19 mouse cellular contexts compared by ENCODE assay signal in the genomic region with DNA sequence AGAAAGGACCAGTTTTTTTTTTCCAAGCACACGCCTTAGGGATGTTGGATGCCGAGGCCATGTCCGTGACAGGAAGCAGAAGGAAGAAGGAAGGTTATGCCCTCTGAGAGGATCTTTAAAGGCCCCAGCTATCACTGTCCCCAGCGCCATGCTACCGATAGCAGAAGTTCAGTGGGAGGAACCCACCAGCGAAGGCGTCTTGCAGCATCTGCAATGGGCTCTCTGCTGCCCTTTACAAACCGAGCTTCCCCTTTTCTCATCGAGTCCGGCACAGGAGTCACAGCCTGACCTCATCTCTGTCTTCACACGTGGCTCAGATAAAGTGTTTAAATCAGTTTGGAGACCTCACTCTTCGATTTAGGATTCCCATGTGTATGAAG.
DNase-seq lines count a peak whose midpoint lies in the region; ATAC-seq and TF ChIP-seq lines count a peak whose summit lies in the region.
"Had no signal": no experiment of that assay in that cellular context is flagged by ENCODE, and none has a peak within 500 bp of the region (broad histone marks: within the 10 kb centered on the region; RNA-seq: fewer than 3 reads in every experiment).

No protein-coding gene starts in this region.

- no peak overlapping the region for H3K9ac ChIP-seq in forebrain, postnatal 0 days
- no peak overlapping the region for H3K9ac ChIP-seq in liver, embryonic 16.5 days (ENCODE audit: low read depth, low read length)
- H3K9ac ChIP-seq in liver, embryonic 12.5 days: no peak overlapping the region
- no peak overlapping the region for H3K9ac ChIP-seq in kidney, embryonic 14.5 days (ENCODE audit: low read depth, low read length)
- H3K9ac ChIP-seq: embryonic facial prominence, embryonic 13.5 days; hindbrain, embryonic 15.5 days; liver, embryonic 13.5 days had no signal

- H3K27me3 ChIP-seq in forebrain, embryonic 10.5 days (ENCODE audit: poor library complexity, severe bottlenecking): peaks cover 32% of the 10 kb centered on the region
- no peaks in the 10 kb centered on the region for H3K27me3 ChIP-seq in forebrain, postnatal 0 days (ENCODE audit: insufficient read depth, low read length)
- H3K27me3 ChIP-seq in liver, embryonic 16.5 days (ENCODE audit: control insufficient read depth, insufficient read depth, low read depth, low read length): no peaks in the 10 kb centered on the region
- peaks cover 14% of the 10 kb centered on the region for H3K27me3 ChIP-seq in liver, embryonic 12.5 days (replicated peaks)
- H3K27me3 ChIP-seq in E14TG2a.4 (ENCODE audit: insufficient read depth, low read length): no peaks in the 10 kb centered on the region
- H3K27me3 ChIP-seq in kidney, embryonic 14.5 days (ENCODE audit: control insufficient read depth, insufficient read depth, low read length): no peaks in the 10 kb centered on the region
- H3K27me3 ChIP-seq: CH12.LX; liver, embryonic 13.5 days had no signal

- H3K4me2 ChIP-seq in forebrain, postnatal 0 days (ENCODE audit: low read depth): no peak overlapping the region
- H3K4me2 ChIP-seq in liver, embryonic 16.5 days (ENCODE audit: low read depth, low read length): no peak overlapping the region
- no peak overlapping the region for H3K4me2 ChIP-seq in liver, embryonic 12.5 days
- H3K4me2 ChIP-seq in kidney, embryonic 14.5 days (replicated peaks; ENCODE audit: low read depth, low read length): no peak overlapping the region
- H3K4me2 ChIP-seq: embryonic facial prominence, embryonic 13.5 days; hindbrain, embryonic 15.5 days; liver, embryonic 13.5 days had no signal

- 80% methylated on average over 12 of the region's 12 CpGs for WGBS in forebrain, embryonic 10.5 days
- WGBS in forebrain, postnatal 0 days: 80% methylated on average over 12 of the region's 12 CpGs
- WGBS in liver, embryonic 16.5 days (ENCODE audit: insufficient replicate concordance): 25% methylated on average over 12 of the region's 12 CpGs
- 17% methylated on average over 12 of the region's 12 CpGs for WGBS in liver, embryonic 12.5 days (ENCODE audit: insufficient replicate concordance)
- WGBS in kidney, embryonic 14.5 days: 60% methylated on average over 12 of the region's 12 CpGs

- DNase-seq in forebrain, embryonic 10.5 days (ENCODE audit: extremely low spot score, low spot score): no peak
- DNase-seq in forebrain, postnatal 0 days: no peak
- DNase-seq in right cerebral cortex, postnatal 4 days: no peak
- DNase-seq: adrenal gland, postnatal 25 days; liver, embryonic 13.5 days; spleen, adult 18-20 months; thymus, postnatal 14 days had no signal

- H3K36me3 ChIP-seq in forebrain, embryonic 10.5 days (replicated peaks): no peaks in the 10 kb centered on the region
- no peaks in the 10 kb centered on the region for H3K36me3 ChIP-seq in forebrain, postnatal 0 days (ENCODE audit: insufficient read depth)
- H3K36me3 ChIP-seq in liver, embryonic 16.5 days (ENCODE audit: control insufficient read depth, insufficient read depth): no peaks in the 10 kb centered on the region
- no peaks in the 10 kb centered on the region for H3K36me3 ChIP-seq in liver, embryonic 12.5 days
- no peaks in the 10 kb centered on the region for H3K36me3 ChIP-seq in E14TG2a.4 (ENCODE audit: insufficient read depth, low read length)
- no peaks in the 10 kb centered on the region for H3K36me3 ChIP-seq in kidney, embryonic 14.5 days (ENCODE audit: control insufficient read depth, insufficient read depth, low read length)
- H3K36me3 ChIP-seq: embryonic facial prominence, embryonic 13.5 days; hindbrain, embryonic 15.5 days; liver, embryonic 13.5 days had no signal

- 0 out of 2 replicates have a peak overlapping the region, but pooled peaks have one; percentile 7 for H3K27ac ChIP-seq in forebrain, embryonic 10.5 days
- no peak overlapping the region for H3K27ac ChIP-seq in forebrain, postnatal 0 days (ENCODE audit: low read depth, low read length)
- H3K27ac ChIP-seq in liver, embryonic 16.5 days (ENCODE audit: low read length): no peak overlapping the region
- H3K27ac ChIP-seq in liver, embryonic 12.5 days: no peak overlapping the region
- H3K27ac ChIP-seq in kidney, embryonic 14.5 days (ENCODE audit: low read depth, low read length): no peak overlapping the region
- H3K27ac ChIP-seq: embryonic facial prominence, embryonic 13.5 days; heart, adult 2 months; hindbrain, embryonic 15.5 days; kidney, postnatal 0 days; liver, embryonic 13.5 days had no signal

- H3K4me1 ChIP-seq in forebrain, embryonic 10.5 days: peaks cover 60% of the 10 kb centered on the region
- H3K4me1 ChIP-seq in forebrain, postnatal 0 days (ENCODE audit: insufficient read depth): no peaks in the 10 kb centered on the region
- H3K4me1 ChIP-seq in liver, embryonic 16.5 days (ENCODE audit: control insufficient read depth, low read depth, low read length): no peaks in the 10 kb centered on the region
- H3K4me1 ChIP-seq in liver, embryonic 12.5 days: peaks cover 28% of the 10 kb centered on the region
- H3K4me1 ChIP-seq in E14TG2a.4 (replicated peaks; ENCODE audit: low read depth, low read length): peaks cover 67% of the 10 kb centered on the region
- H3K4me1 ChIP-seq in kidney, embryonic 14.5 days (ENCODE audit: control insufficient read depth, insufficient read depth, low read length): peaks cover 10% of the 10 kb centered on the region

- no peak for ATAC-seq in forebrain, postnatal 0 days
- 0 out of 2 replicates have a peak, but pooled peaks have one; percentile 16 for ATAC-seq in liver, embryonic 16.5 days (ENCODE audit: low read depth)
- ATAC-seq in liver, embryonic 12.5 days: no peak
- ATAC-seq in megakaryocyte, adult 5-6 weeks (ENCODE audit: poor library complexity, severe bottlenecking): peak; percentile 95
- ATAC-seq in kidney, embryonic 14.5 days (ENCODE audit: low FRiP score, low TSS enrichment): no peak
- ATAC-seq: intestine, embryonic 16.5 days; midbrain, embryonic 16.5 days had no signal

- H3K9me3 ChIP-seq in forebrain, embryonic 10.5 days: no peaks in the 10 kb centered on the region
- H3K9me3 ChIP-seq in forebrain, postnatal 0 days (ENCODE audit: low read length): no peaks in the 10 kb centered on the region
- H3K9me3 ChIP-seq in liver, embryonic 16.5 days (replicated peaks; ENCODE audit: control insufficient read depth, low read length): no peaks in the 10 kb centered on the region
- H3K9me3 ChIP-seq in liver, embryonic 12.5 days (replicated peaks): no peaks in the 10 kb centered on the region
- no peaks in the 10 kb centered on the region for H3K9me3 ChIP-seq in E14TG2a.4 (ENCODE audit: low read length)
- no peaks in the 10 kb centered on the region for H3K9me3 ChIP-seq in kidney, embryonic 14.5 days (ENCODE audit: control insufficient read depth, low read length)
- H3K9me3 ChIP-seq: embryonic facial prominence, embryonic 13.5 days; hindbrain, embryonic 15.5 days; liver, embryonic 13.5 days had no signal

- H3K4me3 ChIP-seq in forebrain, embryonic 10.5 days: no peak overlapping the region
- H3K4me3 ChIP-seq in forebrain, postnatal 0 days (ENCODE audit: low read depth, low read length): no peak overlapping the region
- H3K4me3 ChIP-seq in liver, embryonic 16.5 days (ENCODE audit: low read depth, low read length): no peak overlapping the region
- no peak overlapping the region for H3K4me3 ChIP-seq in liver, embryonic 12.5 days
- H3K4me3 ChIP-seq in E14TG2a.4 (replicated peaks; ENCODE audit: low read length): peak overlapping the region; percentile 17; the same call in 1 of the 2 replicates
- H3K4me3 ChIP-seq in kidney, embryonic 14.5 days (ENCODE audit: low read length): no peak overlapping the region
- H3K4me3 ChIP-seq: embryonic facial prominence, embryonic 13.5 days; heart, adult 2 months; hindbrain, embryonic 15.5 days; liver, embryonic 13.5 days had no signal

- TF ChIP-seq CTCF in forebrain, postnatal 0 days (IDR thresholded peaks at IDR 0.05; ENCODE audit: low read depth): no peak
- TF ChIP-seq CTCF in E14TG2a.4 (conservative IDR thresholded peaks at IDR 0.05; ENCODE audit: low read length): no peak

Comparison
In these comparisons a context has a peak if more than half of its experiments do, and no peak if none do; other contexts are left out.
1. ATAC-seq: peak in liver, embryonic 16.5 days (single experiment) and megakaryocyte, adult 5-6 weeks (single experiment); none in forebrain, postnatal 0 days (single experiment), liver, embryonic 12.5 days (single experiment) and kidney, embryonic 14.5 days (single experiment).